Mouse (Mus musculus) neural tube, embryonic 11.5 days (tissue): ENCODE results near the gene BC030870. TPM values are rescaled to one million over a fixed set of nuclear protein-coding genes. Genes with fewer than 3 reads are reported as not detected.

Experiments
- ATAC-seq: fragments of 200-750 bp; cut with Nextera tagmentation; 2 replicates; pipeline ENCODE4 v1.8.0; 2017; ENCODE audit warnings: moderate number of reproducible peaks, mild to moderate bottlenecking, moderate TSS enrichment, moderate library complexity; ENCODE audit not compliant: insufficient read depth, low FRiP score, low TSS enrichment
- DNase-seq: peaks from one replicate; pipeline ENCODE4 v3.0.0-alpha.2; 2015; ENCODE audit warnings: low spot score
- H3K27ac ChIP-seq: fragments of 300-500 bp; sonication (generic); 2 replicates; pipeline ENCODE4 v1.5.1; 2014; ENCODE audit warnings: low read depth, mild to moderate bottlenecking, low read length
- H3K27me3 ChIP-seq: fragments of 300-500 bp; sonication (generic); 2 replicates; pipeline ENCODE4 v1.6.1; 2014; ENCODE audit warnings: mild to moderate bottlenecking, low read length, mixed read lengths; ENCODE audit not compliant: control insufficient read depth, insufficient read depth
- H3K36me3 ChIP-seq: fragments of 300-500 bp; sonication (generic); 2 replicates; pipeline ENCODE4 v1.6.1; 2014; ENCODE audit warnings: mild to moderate bottlenecking, low read length, moderate library complexity, mixed read lengths; ENCODE audit not compliant: control insufficient read depth, insufficient read depth
- H3K4me1 ChIP-seq: fragments of 300-500 bp; sonication (generic); 2 replicates; pipeline ENCODE4 v1.6.1; 2014; ENCODE audit warnings: low read length, mixed read lengths; ENCODE audit not compliant: control insufficient read depth, insufficient read depth
- H3K4me2 ChIP-seq: fragments of 300-500 bp; sonication (generic); 2 replicates; pipeline ENCODE4 v1.6.1; 2014; ENCODE audit warnings: low read depth, mild to moderate bottlenecking, moderate library complexity
- H3K4me3 ChIP-seq: fragments of 300-500 bp; sonication (generic); 2 replicates; pipeline ENCODE4 v1.5.1; 2014; ENCODE audit warnings: low read depth, low read length
- H3K9ac ChIP-seq: fragments of 300-500 bp; sonication (generic); 2 replicates; pipeline ENCODE4 v1.6.1; 2014; ENCODE audit warnings: mild to moderate bottlenecking, low read length
- H3K9me3 ChIP-seq: fragments of 300-500 bp; sonication (generic); 2 replicates; pipeline ENCODE4 v1.6.1; 2016; ENCODE audit warnings: low read length; ENCODE audit not compliant: control insufficient read depth
- WGBS: fragments of 180-500 bp; shearing (Covaris S2); extraction: QIAGEN DNeasy Blood & Tissue Kit; methylation state at CpG from one replicate; pipeline ENCODE4 v1.1.7; 2014; 5-methylcytosine and 5-hydroxymethylcytosine counted together
- polyA plus RNA-seq: library from polyadenylated mRNA; unstranded; fragments of >200 nt; fragmentation: Nextera tagmentation; extraction: Ambion mirVana; gene quantifications from 2 replicates; pipeline ENCODE4 v1.2.1, GENCODE M21; 2014

The BC030870 gene
- polyA plus RNA-seq, 1 experiment from 2014 or later = not detected

- no peak overlapping the region for H3K4me3 ChIP-seq
- no peak overlapping the region for H3K4me2 ChIP-seq
- H3K9me3 ChIP-seq = no peaks in the 10 kb centered on the region
- H3K27ac ChIP-seq = no peak overlapping the region
- H3K9ac ChIP-seq = no peak overlapping the region
- ATAC-seq = no peak
- H3K36me3 ChIP-seq = no peaks in the 10 kb centered on the region
- WGBS = 92% methylated on average over 4 of the region's 4 CpGs
- DNase-seq = no peak
- no peaks in the 10 kb centered on the region for H3K27me3 ChIP-seq
- H3K4me1 ChIP-seq = no peaks in the 10 kb centered on the region
Observed at GRCm38 (mm10) chr8:65067031-65067430, 62.3 kb downstream of the BC030870 start.

- Histone ChIP-seq H3K4me3 (no peak overlapping the region), H3K27me3 (no peaks in the 10 kb centered on the region), H3K27ac (no peak overlapping the region), H3K36me3 (no peaks in the 10 kb centered on the region), H3K4me2 (no peak overlapping the region), H3K4me1 (no peaks in the 10 kb centered on the region), H3K9ac (no peak overlapping the region), H3K9me3 (no peaks in the 10 kb centered on the region)
- DNase-seq = no peak
- WGBS = 95% methylated on average over 3 of the region's 3 CpGs
- ATAC-seq = no peak
Observed at GRCm38 (mm10) chr8:65065622-65066021, 63.7 kb downstream of the BC030870 start.

- no peak overlapping the region for H3K27ac ChIP-seq
- no peak overlapping the region for H3K4me3 ChIP-seq
- H3K9me3 ChIP-seq = no peaks in the 10 kb centered on the region
- 44% methylated on average over 2 of the region's 2 CpGs for WGBS
- H3K9ac ChIP-seq = no peak overlapping the region
- DNase-seq (no peak), ATAC-seq (no peak)
- H3K4me1 ChIP-seq = no peaks in the 10 kb centered on the region
- H3K36me3 ChIP-seq = no peaks in the 10 kb centered on the region
- no peak overlapping the region for H3K4me2 ChIP-seq
- no peaks in the 10 kb centered on the region for H3K27me3 ChIP-seq
Observed at GRCm38 (mm10) chr8:65064071-65064470, 65.3 kb downstream of the BC030870 start.

GRCm38 (mm10) chr8:65062195-65062594, 67.2 kb downstream of the BC030870 start:
- WGBS = 64% methylated on average over 4 of the region's 4 CpGs
- no peak for DNase-seq
- no peaks in the 10 kb centered on the region for H3K27me3 ChIP-seq
- no peak for ATAC-seq
- H3K4me2 ChIP-seq = no peak overlapping the region
- H3K9ac ChIP-seq = no peak overlapping the region
- no peaks in the 10 kb centered on the region for H3K36me3 ChIP-seq
- no peaks in the 10 kb centered on the region for H3K9me3 ChIP-seq
- no peak overlapping the region for H3K4me3 ChIP-seq
- H3K27ac ChIP-seq = no peak overlapping the region
- H3K4me1 ChIP-seq = no peaks in the 10 kb centered on the region

GRCm38 (mm10) chr8:65056722-65057121, 72.6 kb downstream of the BC030870 start:
- H3K27ac ChIP-seq = no peak overlapping the region
- ATAC-seq = no peak
- no peak overlapping the region for H3K4me3 ChIP-seq
- no peak overlapping the region for H3K9ac ChIP-seq
- no peak for DNase-seq
- H3K27me3 ChIP-seq = no peaks in the 10 kb centered on the region
- no peaks in the 10 kb centered on the region for H3K9me3 ChIP-seq
- no peaks in the 10 kb centered on the region for H3K4me1 ChIP-seq
- 91% methylated on average over 4 of the region's 4 CpGs for WGBS
- H3K36me3 ChIP-seq = no peaks in the 10 kb centered on the region
- H3K4me2 ChIP-seq = no peak overlapping the region

GRCm38 (mm10) chr8:65053968-65054367, 75.4 kb downstream of the BC030870 start:
- no peak for DNase-seq
- no peaks in the 10 kb centered on the region for H3K27me3 ChIP-seq
- 43% methylated on average over 5 of the region's 5 CpGs for WGBS
- H3K4me1 ChIP-seq = no peaks in the 10 kb centered on the region
- H3K36me3 ChIP-seq = no peaks in the 10 kb centered on the region
- H3K27ac ChIP-seq = no peak overlapping the region
- no peak for ATAC-seq
- no peak overlapping the region for H3K9ac ChIP-seq
- H3K4me3 ChIP-seq = no peak overlapping the region
- H3K9me3 ChIP-seq = no peaks in the 10 kb centered on the region
- H3K4me2 ChIP-seq = no peak overlapping the region

GRCm38 (mm10) chr8:65053554-65053953, 75.8 kb downstream of the BC030870 start:
- H3K4me1 ChIP-seq = no peaks in the 10 kb centered on the region
- H3K4me3 ChIP-seq = no peak overlapping the region
- DNase-seq (no peak), ATAC-seq (no peak)
- no peaks in the 10 kb centered on the region for H3K27me3 ChIP-seq
- H3K9me3 ChIP-seq = no peaks in the 10 kb centered on the region
- H3K9ac ChIP-seq = no peak overlapping the region
- WGBS = 48% methylated on average over 3 of the region's 3 CpGs
- H3K36me3 ChIP-seq = no peaks in the 10 kb centered on the region
- H3K27ac ChIP-seq = no peak overlapping the region
- no peak overlapping the region for H3K4me2 ChIP-seq

GRCm38 (mm10) chr8:65047801-65048200, 81.6 kb downstream of the BC030870 start:
- no peak overlapping the region for H3K9ac ChIP-seq
- no peaks in the 10 kb centered on the region for H3K27me3 ChIP-seq
- DNase-seq (no peak), ATAC-seq (no peak)
- WGBS = 88% methylated on average over 4 of the region's 4 CpGs
- H3K4me2 ChIP-seq = no peak overlapping the region
- H3K27ac ChIP-seq = no peak overlapping the region
- no peak overlapping the region for H3K4me3 ChIP-seq
- no peaks in the 10 kb centered on the region for H3K9me3 ChIP-seq
- no peaks in the 10 kb centered on the region for H3K36me3 ChIP-seq
- H3K4me1 ChIP-seq = no peaks in the 10 kb centered on the region

GRCm38 (mm10) chr8:65047193-65047592, 82.2 kb downstream of the BC030870 start:
- Histone ChIP-seq H3K27me3 (no peaks in the 10 kb centered on the region), H3K4me2 (no peak overlapping the region), H3K27ac (no peak overlapping the region), H3K9ac (no peak overlapping the region), H3K9me3 (no peaks in the 10 kb centered on the region), H3K36me3 (no peaks in the 10 kb centered on the region), H3K4me1 (no peaks in the 10 kb centered on the region), H3K4me3 (no peak overlapping the region)
- no peak for ATAC-seq
- WGBS = 95% methylated on average over 4 of the region's 4 CpGs
- no peak for DNase-seq
